Mouse (Mus musculus) forelimb bud, embryonic 11.5 days (tissue): ENCODE results near the gene Cd80.
A peak's percentile ranks its signal among the peaks of the same experiment; 100 is the strongest.
"Not testable (repeated sequence)": the region's sequence is repeated elsewhere in the genome, so short reads cannot be mapped to it uniquely, and the experiment has no call there.

Source experiments
- DNase-seq: peaks from one replicate; pipeline ENCODE4 v3.0.0-alpha.2; 2012; ENCODE audit warnings: low read depth, low spot score

The Cd80 gene

DNA sequence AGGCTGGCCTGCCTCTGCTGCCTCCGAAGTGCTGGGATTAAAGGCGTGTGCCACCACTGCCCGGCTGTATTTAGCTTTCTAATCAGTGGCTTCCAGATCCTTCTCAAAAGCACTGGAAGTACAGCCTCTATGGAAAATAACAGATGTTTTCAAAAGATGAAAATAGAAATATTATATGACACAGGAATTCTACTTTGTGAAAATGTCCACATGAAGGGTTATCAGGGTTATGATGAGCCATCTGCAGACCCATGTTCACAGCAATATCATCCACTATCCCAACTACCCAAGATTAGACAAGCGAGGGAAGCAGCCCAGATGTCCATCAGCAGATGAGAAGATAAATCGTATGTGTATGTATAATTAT, 17.1 kb downstream of the Cd80 start:
- no peak for DNase-seq

DNA sequence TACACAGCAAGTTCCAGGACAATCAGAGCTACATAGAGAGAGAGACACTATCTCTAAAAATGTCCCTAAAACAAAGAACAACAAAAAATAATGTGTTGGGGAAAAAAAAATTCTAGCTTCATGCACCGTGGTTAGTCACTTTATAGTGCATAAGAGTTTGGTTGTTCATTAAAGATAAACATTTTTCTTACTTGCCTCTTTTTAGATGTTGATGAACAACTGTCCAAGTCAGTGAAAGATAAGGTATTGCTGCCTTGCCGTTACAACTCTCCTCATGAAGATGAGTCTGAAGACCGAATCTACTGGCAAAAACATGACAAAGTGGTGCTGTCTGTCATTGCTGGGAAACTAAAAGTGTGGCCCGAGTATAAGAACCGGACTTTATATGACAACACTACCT, 18.3 kb downstream of the Cd80 start:
- no peak for DNase-seq

GRCm38 (mm10) chr16:38474677-38475286, 19.4 kb downstream of the Cd80 start:
- DNase-seq: no peak

DNA sequence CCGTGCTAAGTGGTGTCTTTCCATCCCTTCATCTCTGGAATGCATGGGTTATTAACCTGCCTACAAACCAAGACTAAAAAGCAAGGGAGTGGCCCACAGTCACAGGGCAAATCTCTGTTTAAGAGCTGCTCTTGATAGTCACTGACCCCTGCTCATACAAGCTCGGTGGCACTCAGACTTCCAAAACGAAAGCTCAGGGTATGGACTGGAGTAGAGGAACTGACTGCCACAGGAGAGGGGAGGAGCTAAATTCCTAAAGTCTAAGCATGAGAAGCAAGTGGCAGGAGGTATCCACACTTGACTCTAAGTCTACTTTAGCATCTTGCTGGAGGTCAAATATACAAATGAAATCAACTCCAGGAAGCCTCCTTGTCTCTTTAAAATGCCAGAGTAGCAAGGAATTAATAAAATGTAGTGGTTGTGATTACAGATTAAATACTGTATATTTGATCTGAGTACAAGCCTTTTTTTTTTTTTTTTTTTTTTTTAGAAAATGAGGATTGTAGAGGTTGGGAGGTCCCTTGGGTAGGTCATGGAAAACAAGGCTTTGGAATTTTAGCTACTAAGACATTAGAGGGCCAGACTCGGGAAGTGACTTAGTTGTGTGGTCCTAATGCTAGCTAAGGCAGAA, 20.4 kb downstream of the Cd80 start:
- no peak for DNase-seq

DNA sequence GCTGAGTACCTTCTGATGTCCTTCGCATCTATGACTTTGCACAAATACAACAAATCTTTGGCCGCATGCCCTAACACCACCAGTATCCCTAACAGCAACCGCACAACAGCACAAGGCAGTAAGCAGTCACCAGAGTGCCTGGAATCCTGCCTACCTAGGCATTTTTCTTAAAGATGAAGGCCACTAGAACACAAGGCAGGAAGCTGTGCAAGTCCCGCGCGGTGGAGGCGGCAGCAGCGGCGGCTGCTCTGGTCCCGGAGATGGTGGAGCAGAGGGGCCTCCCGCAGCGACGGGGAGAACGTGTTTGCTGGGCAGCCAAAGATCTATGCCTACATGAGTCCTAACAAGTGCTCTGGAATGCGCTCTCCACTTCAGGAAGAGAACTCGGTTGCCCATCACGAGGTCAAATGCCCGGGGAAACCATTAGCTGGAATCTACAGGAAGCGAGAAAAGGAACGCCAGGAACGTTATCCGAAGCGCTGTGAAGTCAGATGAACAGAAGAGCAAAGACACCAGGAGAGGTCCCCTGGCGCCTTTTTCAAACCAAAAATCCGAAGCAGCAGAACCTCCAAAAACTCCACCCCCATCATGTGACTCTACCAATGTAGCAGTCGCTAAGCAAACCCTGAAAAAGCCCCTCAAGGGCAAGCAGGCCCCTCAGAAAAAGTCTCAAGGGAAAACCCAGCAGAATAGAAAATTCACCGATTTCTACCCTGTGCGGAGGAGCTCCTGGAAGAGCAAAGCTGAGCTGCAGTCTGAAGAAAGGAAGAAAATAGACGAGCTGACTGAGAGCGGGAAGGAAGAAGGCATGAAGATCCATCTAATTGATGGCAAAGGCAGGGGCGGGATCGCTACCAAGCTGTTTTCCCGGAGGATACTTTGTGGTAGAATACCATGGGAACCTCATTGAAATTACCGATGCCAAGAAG, 21.2 kb downstream of the Cd80 start:
- peak; percentile 17 for DNase-seq

DNA sequence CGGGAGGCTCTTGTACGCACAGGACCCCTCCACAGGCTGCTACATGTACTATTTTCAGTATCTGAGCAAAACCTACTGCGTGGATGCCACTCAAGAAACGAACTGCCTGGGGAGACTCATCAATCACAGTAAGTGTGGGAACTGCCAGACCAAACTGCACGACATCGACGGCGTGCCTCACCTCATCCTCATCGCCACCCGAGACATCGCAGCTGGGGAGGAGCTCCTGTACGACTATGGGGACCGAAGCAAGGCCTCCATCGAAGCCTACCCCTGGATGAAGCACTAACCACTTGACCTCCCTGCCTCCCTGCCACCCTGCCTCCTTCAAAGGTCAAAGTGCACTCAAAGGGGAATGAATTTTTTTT, 21.9 kb downstream of the Cd80 start:
- DNase-seq: not testable (repeated sequence)

- DNase-seq: no peak
Measured at GRCm38 (mm10) chr16:38478296-38478695, 22.9 kb downstream of the Cd80 start.

DNA sequence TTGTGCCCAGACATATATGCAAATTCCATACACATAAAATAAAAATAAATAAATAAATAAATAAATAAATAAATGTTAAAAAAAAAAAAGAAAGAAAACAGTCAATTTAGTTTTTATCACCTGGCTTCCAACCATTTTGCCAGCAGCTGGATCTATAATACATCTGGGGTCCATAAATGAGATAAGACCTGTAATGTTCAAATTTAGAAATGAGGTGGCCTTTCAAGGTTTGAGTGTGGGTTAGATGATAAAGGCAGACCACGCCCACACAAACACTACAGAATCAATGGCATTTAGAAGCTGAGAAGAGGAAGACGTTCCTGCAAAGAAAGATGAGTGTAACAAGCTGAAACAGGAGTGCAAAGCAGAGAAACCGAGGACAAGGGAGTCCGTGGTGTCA, 26.0 kb downstream of the Cd80 start:
- DNase-seq: no peak

DNA sequence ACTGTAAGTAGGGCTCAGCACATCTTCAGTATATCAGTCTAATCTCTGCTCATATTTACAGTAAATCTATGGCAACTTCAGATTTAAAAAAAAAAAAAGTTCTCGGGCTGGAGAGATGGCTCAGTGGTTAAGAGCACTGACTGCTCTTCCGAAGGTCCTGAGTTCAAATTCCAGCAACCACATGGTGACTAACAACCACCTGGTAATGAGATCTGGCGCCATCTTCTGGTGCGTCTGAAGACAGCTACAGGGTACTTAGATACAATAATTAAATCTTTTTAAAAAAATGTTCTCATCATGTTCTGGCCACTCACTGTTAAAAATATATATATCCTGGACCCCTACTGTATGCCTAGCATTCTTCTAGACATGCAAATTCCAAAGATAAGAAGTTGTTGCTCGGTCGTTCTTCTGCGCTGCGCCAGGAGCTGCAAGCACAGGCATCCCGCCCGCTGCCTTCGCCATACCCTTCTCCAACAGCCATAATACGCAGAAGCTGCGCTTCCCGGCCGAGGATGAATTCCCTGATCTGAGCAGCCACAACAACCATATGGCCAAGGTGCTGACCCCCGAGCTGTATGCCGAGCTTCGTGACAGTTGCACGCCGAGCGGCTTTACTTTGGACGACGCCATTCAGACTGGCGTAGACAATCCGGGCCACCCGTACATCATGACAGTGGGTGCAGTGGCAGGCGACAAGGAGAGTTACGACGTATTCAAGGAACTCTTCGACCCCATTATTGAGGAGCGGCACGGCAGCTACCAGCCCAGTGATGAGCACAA, 27.6 kb downstream of the Cd80 start:
- DNase-seq: peak; percentile 28

DNA sequence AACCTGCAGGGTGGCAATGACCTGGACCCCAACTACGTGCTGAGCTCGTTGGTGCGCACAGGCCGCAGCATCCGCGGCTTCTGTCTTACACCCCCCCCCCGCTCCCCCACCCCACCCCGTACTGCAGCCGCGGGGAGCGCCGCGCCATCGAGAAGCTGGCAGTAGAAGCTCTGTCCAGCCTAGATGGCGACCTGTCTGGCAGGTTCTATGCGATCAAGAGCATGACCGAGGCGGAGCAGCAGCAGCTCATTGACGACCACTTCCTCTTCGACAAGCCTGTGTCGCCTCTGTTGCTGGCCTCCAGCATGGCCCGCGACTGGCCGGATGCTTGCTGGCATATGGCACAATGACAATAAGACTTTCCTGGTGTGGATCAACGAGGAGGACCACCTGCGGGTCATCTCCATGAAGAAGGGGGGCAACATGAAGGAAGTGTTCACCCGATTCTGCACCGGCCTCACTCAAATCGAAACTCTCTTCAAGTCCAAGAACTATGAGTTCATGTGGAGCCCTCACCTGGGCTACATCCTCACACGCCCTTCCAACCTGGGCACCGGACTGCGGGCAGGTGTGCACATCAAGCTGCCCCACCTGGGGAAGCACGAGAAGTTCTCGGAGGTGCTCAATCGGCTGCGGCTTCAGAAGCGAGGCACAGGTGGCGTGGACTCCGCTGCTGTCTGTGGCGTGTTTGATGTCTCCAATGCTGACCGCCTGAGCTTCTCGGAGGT, 28.4 kb downstream of the Cd80 start:
- DNase-seq: no peak

GRCm38 (mm10) chr16:38492551-38492950, 37.2 kb downstream of the Cd80 start:
- no peak for DNase-seq

- no peak for DNase-seq
Measured at GRCm38 (mm10) chr16:38493890-38494289, 38.5 kb downstream of the Cd80 start.

- no peak for DNase-seq
Measured at GRCm38 (mm10) chr16:38496604-38497140, 41.3 kb downstream of the Cd80 start.

- DNase-seq: no peak
Measured at GRCm38 (mm10) chr16:38502469-38502868, 47.1 kb downstream of the Cd80 start.

DNA sequence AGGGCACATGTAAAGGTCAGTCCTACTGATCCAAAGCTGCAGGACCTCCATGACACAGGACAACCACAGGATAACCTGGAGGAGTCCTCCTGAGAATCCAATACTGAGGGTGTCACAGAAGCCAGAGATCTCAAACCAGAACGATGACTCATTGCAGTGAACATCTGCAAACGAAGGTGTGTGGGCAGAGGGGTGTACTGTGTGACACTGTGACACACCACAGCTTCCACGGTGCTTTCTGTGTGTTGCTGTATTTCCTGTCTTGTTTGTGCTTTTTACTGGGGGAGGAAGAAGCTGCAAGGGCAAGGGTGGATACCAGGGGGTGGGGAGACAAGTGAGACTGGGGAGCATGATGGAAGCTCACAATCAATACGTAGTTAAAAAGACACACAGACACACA, 48.2 kb downstream of the Cd80 start:
- DNase-seq: no peak

DNA sequence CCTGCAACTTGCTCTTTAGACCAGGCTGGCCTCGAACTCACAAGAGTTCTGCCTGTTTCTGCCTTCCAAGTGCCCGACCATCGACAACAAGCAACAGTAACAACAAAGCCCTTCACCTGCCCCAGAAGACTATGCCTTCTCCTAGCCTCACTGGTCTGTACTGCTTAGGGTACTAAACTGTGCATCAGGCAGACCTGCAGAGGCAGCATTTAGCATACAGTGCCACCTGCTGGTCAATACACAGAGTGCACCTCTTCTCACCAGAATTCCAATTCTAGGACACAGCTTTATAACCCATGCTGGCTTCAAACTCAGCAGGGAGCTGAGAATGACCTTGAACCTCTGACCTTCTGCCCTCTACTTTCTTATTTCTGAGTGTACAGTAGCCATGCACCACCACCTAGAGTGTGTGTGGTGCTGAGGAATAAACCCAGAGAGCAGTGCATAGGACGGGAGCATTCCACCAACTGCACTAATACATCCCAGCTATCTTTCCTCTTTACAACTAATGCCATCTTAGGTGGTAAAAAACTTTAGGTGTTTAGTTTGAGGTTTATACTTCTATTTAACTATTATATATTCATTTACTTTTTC, 50.8 kb downstream of the Cd80 start:
- DNase-seq: peak; percentile 74

- DNase-seq: no peak
Measured at GRCm38 (mm10) chr16:38510846-38511245, 55.5 kb downstream of the Cd80 start.

DNA sequence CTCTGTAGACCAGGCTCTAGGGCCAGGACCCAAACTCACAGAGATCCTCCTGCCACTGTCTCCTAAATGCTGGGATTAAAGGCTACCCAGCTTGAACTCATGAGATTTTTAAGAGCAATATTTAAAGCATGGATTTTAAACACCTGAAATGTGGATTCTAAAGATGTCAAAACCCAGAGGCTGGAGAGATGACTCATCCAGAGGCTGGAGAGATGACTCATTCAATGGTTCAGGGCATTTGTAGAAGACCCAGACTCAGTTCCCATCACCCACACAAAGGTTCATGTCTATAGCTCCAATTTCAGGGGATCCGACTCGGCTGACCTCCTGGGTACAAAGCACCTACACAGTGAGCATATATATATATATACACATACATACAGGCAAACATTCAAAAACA, 63.8 kb downstream of the Cd80 start:
- no peak for DNase-seq

GRCm38 (mm10) chr16:38521211-38521987, 66.0 kb downstream of the Cd80 start:
- peak; percentile 23 for DNase-seq
